Mouse (Mus musculus): Measurements from ENCODE around the gene AC131692.1. TPM values are rescaled to one million over a fixed set of nuclear protein-coding genes. Genes with fewer than 3 reads are reported as not detected.

AC131692.1 gene
- polyA plus RNA-seq, 1 experiment, result 0.07 TPM

DNA sequence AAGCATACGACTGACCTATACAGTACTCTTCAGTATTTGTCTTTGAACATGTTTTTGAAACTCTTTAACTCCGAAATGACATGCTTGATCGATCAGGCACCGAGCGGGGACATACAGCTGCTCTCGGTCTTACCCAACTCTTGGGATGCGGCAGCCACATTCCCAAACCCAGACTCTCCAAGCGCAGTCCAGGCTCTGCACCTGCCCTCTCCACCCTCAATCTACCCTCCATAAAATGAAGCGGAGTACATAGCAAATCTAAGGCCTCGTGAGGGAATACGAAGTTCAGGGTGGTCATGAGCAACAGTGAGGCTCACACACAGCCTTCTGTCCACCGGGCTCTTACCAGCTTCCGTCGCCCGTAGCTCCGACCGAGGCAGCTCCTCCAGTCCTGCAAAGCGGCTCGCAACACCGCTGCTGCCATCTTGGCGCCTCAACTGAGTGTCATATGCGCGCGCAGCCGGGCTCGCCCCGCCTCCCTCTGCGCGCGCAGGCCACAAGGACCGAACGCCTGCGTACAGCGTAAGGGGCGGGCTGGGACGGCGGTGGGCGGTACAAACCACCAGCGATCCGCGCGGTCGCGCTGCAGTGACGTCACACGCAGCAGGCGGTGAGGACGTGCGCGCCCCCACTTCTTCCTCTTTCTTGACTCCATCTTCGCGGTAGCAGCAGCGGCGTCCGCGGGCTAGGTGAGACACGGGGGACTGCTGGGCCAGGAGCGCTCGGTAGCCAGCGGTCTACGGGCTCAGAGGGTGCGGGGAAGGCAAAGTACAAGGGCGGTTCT, 36.7 kb upstream of the AC131692.1 start, which contains the start of the genes Mrpl49 and Fau:
TSS of gene Mrpl49 (minus strand) at position 473 of the 784 bp plus-strand sequence.
TSS of gene Fau (plus strand) at position 532 of the 784 bp plus-strand sequence.
- peak; percentile 29 for TF ChIP-seq REST (IDR thresholded peaks at IDR 0.05; ENCODE audit: insufficient read depth, insufficient read length)
- TF ChIP-seq CEBPB (IDR thresholded peaks at IDR 0.05; ENCODE audit: insufficient read depth, poor library complexity, severe bottlenecking), result no peak
- TF ChIP-seq TCF3 (IDR thresholded peaks at IDR 0.05; ENCODE audit: insufficient read length, low read depth), result no peak
- TF ChIP-seq MYOD1 (IDR thresholded peaks at IDR 0.05; ENCODE audit: control insufficient read depth in 1 of 3, insufficient read length in 2 of 3, low read depth in 2 of 3), result peak in 1 of 3 experiments; percentile 46
- TF ChIP-seq POLR2A (IDR thresholded peaks at IDR 0.05; ENCODE audit: insufficient read length, low read depth), result peak; percentile 85
- TF ChIP-seq POLR2AphosphoS2 (IDR thresholded peaks at IDR 0.05; ENCODE audit: insufficient read length, low read depth), result peak; percentile 91
- no peak for TF ChIP-seq MAX (IDR thresholded peaks at IDR 0.05; ENCODE audit: low read depth)
- peak in 2 of 3 experiments; percentile 28 to 53 for TF ChIP-seq MYOG (IDR thresholded peaks at IDR 0.05; ENCODE audit: control insufficient read depth in 1 of 3, insufficient read depth in 1 of 3, insufficient read length in 2 of 3, low read depth in 2 of 3)
- peak; percentile 86 for TF ChIP-seq SRF (IDR thresholded peaks at IDR 0.05; ENCODE audit: control insufficient read depth, insufficient read length, low read depth)
- no peak for TF ChIP-seq TCF12 (IDR thresholded peaks at IDR 0.05; ENCODE audit: insufficient read depth, poor library complexity, severe bottlenecking)
- Histone ChIP-seq H3K79me2 (ENCODE audit: control insufficient read depth, insufficient read depth) (peaks cover 55% of the 10 kb centered on the region), H3ac (ENCODE audit: control insufficient read depth, insufficient read length) (peak within 1 kb of the TSS; percentile 43), H3K36me3 (ENCODE audit: control insufficient read depth, insufficient read depth) (peaks cover 27% of the 10 kb centered on the region), H3K4me2 (ENCODE audit: low read depth) (peak within 1 kb of the TSS; percentile 98), H3K27me3 (ENCODE audit: control insufficient read depth, insufficient read depth, insufficient read length) (no peaks in the 10 kb centered on the region), H3K4me3 (peak within 1 kb of the TSS; percentile 96)

DNA sequence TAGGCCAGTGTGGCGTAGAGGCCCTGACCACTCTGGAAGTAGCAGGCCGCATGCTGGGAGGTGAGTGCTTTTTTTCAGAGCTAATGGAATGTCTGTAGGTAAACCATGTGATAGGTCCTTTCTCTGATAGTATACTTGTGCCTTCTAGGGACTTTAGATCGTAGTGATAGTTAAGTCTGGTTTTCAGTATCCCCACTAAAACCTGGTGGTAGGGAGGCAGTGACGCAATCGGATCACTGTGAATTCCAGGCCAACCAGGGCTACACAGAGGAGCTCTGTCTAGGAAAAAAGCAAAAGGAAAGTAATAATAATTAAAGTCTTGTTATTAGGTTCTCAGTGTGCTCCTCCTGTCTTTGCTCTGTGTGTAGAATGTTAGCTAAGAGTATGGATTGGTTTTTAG, 35.7 kb upstream of the AC131692.1 start:
- Histone ChIP-seq H3ac (ENCODE audit: control insufficient read depth, insufficient read length) (peak overlapping the region; percentile 43), H3K79me2 (ENCODE audit: control insufficient read depth, insufficient read depth) (peaks cover 65% of the 10 kb centered on the region), H3K27me3 (ENCODE audit: control insufficient read depth, insufficient read depth, insufficient read length) (no peaks in the 10 kb centered on the region), H3K4me3 (peak overlapping the region; percentile 96), H3K4me2 (ENCODE audit: low read depth) (peak overlapping the region; percentile 98), H3K36me3 (ENCODE audit: control insufficient read depth, insufficient read depth) (peaks cover 18% of the 10 kb centered on the region)
- TF ChIP-seq CEBPB (IDR thresholded peaks at IDR 0.05; ENCODE audit: insufficient read depth, poor library complexity, severe bottlenecking) (peak; percentile 57), REST (IDR thresholded peaks at IDR 0.05; ENCODE audit: insufficient read depth, insufficient read length) (no peak)

- TF ChIP-seq POLR2A (IDR thresholded peaks at IDR 0.05; ENCODE audit: insufficient read length, low read depth) (no peak), MYOG (IDR thresholded peaks at IDR 0.05; ENCODE audit: control insufficient read depth in 1 of 3, insufficient read depth in 1 of 3, insufficient read length in 2 of 3, low read depth in 2 of 3) (no peak), TCF12 (IDR thresholded peaks at IDR 0.05; ENCODE audit: insufficient read depth, poor library complexity, severe bottlenecking) (no peak), E2F4 (IDR thresholded peaks at IDR 0.05; ENCODE audit: insufficient read depth) (no peak), SRF (IDR thresholded peaks at IDR 0.05; ENCODE audit: control insufficient read depth, insufficient read length, low read depth) (no peak), USF1 (IDR thresholded peaks at IDR 0.05; ENCODE audit: low read depth) (no peak), POLR2AphosphoS2 (IDR thresholded peaks at IDR 0.05; ENCODE audit: insufficient read length, low read depth) (no peak), MAX (IDR thresholded peaks at IDR 0.05; ENCODE audit: low read depth) (no peak), CEBPB (IDR thresholded peaks at IDR 0.05; ENCODE audit: insufficient read depth, poor library complexity, severe bottlenecking) (no peak), TCF3 (IDR thresholded peaks at IDR 0.05; ENCODE audit: insufficient read length, low read depth) (no peak), MYOD1 (IDR thresholded peaks at IDR 0.05; ENCODE audit: control insufficient read depth in 1 of 3, insufficient read length in 2 of 3, low read depth in 2 of 3) (no peak), REST (IDR thresholded peaks at IDR 0.05; ENCODE audit: insufficient read depth, insufficient read length) (no peak)
- peaks cover 18% of the 10 kb centered on the region for H3K36me3 ChIP-seq (ENCODE audit: control insufficient read depth, insufficient read depth)
- no peaks in the 10 kb centered on the region for H3K27me3 ChIP-seq (ENCODE audit: control insufficient read depth, insufficient read depth, insufficient read length)
- no peak overlapping the region for H3ac ChIP-seq (ENCODE audit: control insufficient read depth, insufficient read length)
- peak overlapping the region; percentile 98 for H3K4me2 ChIP-seq (ENCODE audit: low read depth)
- peak overlapping the region; percentile 96 for H3K4me3 ChIP-seq
- peaks cover 65% of the 10 kb centered on the region for H3K79me2 ChIP-seq (ENCODE audit: control insufficient read depth, insufficient read depth)
These were observed 35.3 kb upstream of the AC131692.1 start for GRCm38 (mm10) chr19:6058966-6059365.

DNA sequence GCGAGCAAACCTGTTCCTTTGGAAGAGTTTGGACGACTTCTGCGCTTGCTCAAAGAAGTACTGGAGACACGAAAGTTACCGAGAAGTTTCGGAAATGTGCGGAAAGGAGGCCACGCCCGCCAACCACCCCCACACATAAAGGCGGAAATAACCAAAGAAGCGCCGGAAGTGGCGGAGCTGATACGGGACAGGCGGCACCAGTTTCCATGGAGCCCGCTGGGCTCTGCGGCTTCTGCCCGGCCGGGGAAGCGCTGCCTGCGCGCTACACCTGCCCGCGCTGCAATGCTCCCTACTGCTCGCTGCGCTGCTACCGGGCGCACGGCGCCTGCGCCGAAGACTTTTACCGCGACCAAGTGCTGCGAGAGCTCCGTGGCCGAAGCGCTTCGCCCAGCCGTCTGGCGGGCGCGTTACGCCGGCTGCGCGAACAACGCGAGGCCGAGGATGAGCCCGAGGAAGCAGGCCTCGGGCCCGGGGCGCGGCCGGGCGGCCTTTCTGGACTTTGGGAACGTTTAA, 33.1 kb upstream of the AC131692.1 start, which contains the start of gene Znhit2:
TSS of gene Znhit2 (plus strand) at position 172 of the 513 bp plus-strand sequence.
- H3K79me2 ChIP-seq (ENCODE audit: control insufficient read depth, insufficient read depth), result peaks cover 48% of the 10 kb centered on the region
- H3K27me3 ChIP-seq (ENCODE audit: control insufficient read depth, insufficient read depth, insufficient read length), result no peaks in the 10 kb centered on the region
- peak within 1 kb of the TSS; percentile 51 for H3K4me3 ChIP-seq
- H3ac ChIP-seq (ENCODE audit: control insufficient read depth, insufficient read length), result peak within 1 kb of the TSS; percentile 72
- TF ChIP-seq POLR2AphosphoS2 (IDR thresholded peaks at IDR 0.05; ENCODE audit: insufficient read length, low read depth) (peak; percentile 79), MYOG (IDR thresholded peaks at IDR 0.05; ENCODE audit: control insufficient read depth in 1 of 3, insufficient read depth in 1 of 3, insufficient read length in 2 of 3, low read depth in 2 of 3) (peak in 2 of 3 experiments; percentile 44 to 48), REST (IDR thresholded peaks at IDR 0.05; ENCODE audit: insufficient read depth, insufficient read length) (no peak), POLR2A (IDR thresholded peaks at IDR 0.05; ENCODE audit: insufficient read length, low read depth) (peak; percentile 73), MYOD1 (IDR thresholded peaks at IDR 0.05; ENCODE audit: control insufficient read depth in 1 of 3, insufficient read length in 2 of 3, low read depth in 2 of 3) (peak in 2 of 3 experiments; percentile 18 to 74)
- H3K36me3 ChIP-seq (ENCODE audit: control insufficient read depth, insufficient read depth), result peaks cover 7% of the 10 kb centered on the region
- peak within 1 kb of the TSS; percentile 92 for H3K4me2 ChIP-seq (ENCODE audit: low read depth)

Measured in myocyte (in vitro differentiated cells).